Mouse (Mus musculus): ENCODE measurements at regions not wholly inside any gene's neighbourhood (a gene's known extent, or its start where the extent isn't known, plus 50 kb on each side); places are given as distances from the start of the nearest gene placed in this dataset.

DNA sequence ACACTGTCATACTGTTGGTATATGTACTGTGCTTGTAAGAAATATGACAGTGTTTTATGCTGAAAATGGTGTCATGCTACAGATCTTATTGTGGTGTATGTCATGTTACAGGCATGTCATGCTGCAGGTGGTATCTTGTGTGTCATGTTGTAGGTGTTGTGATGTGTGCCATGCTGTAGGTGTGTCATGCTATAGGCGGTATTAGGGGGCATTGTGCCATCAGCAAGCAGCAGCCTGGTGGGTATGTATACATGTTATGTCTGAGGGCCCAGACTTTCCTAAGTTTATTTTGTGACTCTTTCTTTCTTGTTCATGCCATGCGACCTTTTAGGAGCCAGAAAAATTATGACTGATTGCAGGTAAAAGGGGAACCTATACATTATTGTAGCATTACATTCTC is 134.7 kb upstream of the Foxa2 start:
- no peak for TF ChIP-seq CTCF (IDR thresholded peaks at IDR 0.05; ENCODE audit: insufficient read depth, low read depth, low read length)
- no peak for TF ChIP-seq POLR2A (IDR thresholded peaks at IDR 0.05; ENCODE audit: insufficient read depth, low read depth, low read length)

All from olfactory bulb, adult 2 months (tissue).